Mouse (Mus musculus) neural tube, embryonic 13.5 days (tissue): ENCODE measurements around the gene Naa20. TPM values are rescaled to one million over a fixed set of nuclear protein-coding genes. Genes with fewer than 3 reads are reported as not detected.

Experiments used
- ATAC-seq: fragments of 200-750 bp; cut with Nextera tagmentation; 2 replicates; pipeline ENCODE4 v1.8.0; 2017; ENCODE audit warnings: low read depth, mild to moderate bottlenecking, moderate TSS enrichment, moderate library complexity
- H3K27ac ChIP-seq: fragments of 300-500 bp; sonication (generic); replicated peaks from 2 replicates; pipeline ENCODE4 v1.5.1; 2015; ENCODE audit warnings: moderate library complexity, mild to moderate bottlenecking, inconsistent platforms
- H3K27me3 ChIP-seq: fragments of 300-500 bp; sonication (generic); 2 replicates; pipeline ENCODE4 v1.6.1; 2015; ENCODE audit warnings: mild to moderate bottlenecking, inconsistent platforms
- H3K36me3 ChIP-seq: fragments of 300-500 bp; sonication (generic); 2 replicates; pipeline ENCODE4 v1.6.1; 2015; ENCODE audit warnings: mild to moderate bottlenecking, inconsistent platforms
- H3K4me1 ChIP-seq: fragments of 300-500 bp; sonication (generic); replicated peaks from 2 replicates; pipeline ENCODE4 v1.6.1; 2015; ENCODE audit warnings: inconsistent platforms
- H3K4me2 ChIP-seq: fragments of 300-500 bp; sonication (generic); 2 replicates; pipeline ENCODE4 v1.6.1; 2015; ENCODE audit warnings: inconsistent platforms, mild to moderate bottlenecking, moderate library complexity
- H3K4me3 ChIP-seq: fragments of 300-500 bp; sonication (generic); 2 replicates; pipeline ENCODE4 v1.5.1; 2015; ENCODE audit warnings: mild to moderate bottlenecking, inconsistent platforms
- H3K9ac ChIP-seq: fragments of 300-500 bp; sonication (generic); 2 replicates; pipeline ENCODE4 v1.6.1; 2015; ENCODE audit warnings: moderate library complexity, mild to moderate bottlenecking, inconsistent platforms
- H3K9me3 ChIP-seq: fragments of 300-500 bp; sonication (generic); 2 replicates; pipeline ENCODE4 v1.6.1; 2016; ENCODE audit warnings: inconsistent platforms
- WGBS: fragments of 180-500 bp; shearing (Covaris S2); methylation state at CpG from one replicate; pipeline ENCODE4 v1.1.7; 2015; 5-methylcytosine and 5-hydroxymethylcytosine counted together
- polyA plus RNA-seq: library from polyadenylated mRNA; unstranded; fragments of >200 nt; fragmentation: Nextera tagmentation; extraction: Ambion mirVana; gene quantifications from 2 replicates; pipeline ENCODE4 v1.2.1, GENCODE M21; 2015

Naa20 gene
- polyA plus RNA-seq, 1 experiment from 2014 or later: 127 TPM

DNA sequence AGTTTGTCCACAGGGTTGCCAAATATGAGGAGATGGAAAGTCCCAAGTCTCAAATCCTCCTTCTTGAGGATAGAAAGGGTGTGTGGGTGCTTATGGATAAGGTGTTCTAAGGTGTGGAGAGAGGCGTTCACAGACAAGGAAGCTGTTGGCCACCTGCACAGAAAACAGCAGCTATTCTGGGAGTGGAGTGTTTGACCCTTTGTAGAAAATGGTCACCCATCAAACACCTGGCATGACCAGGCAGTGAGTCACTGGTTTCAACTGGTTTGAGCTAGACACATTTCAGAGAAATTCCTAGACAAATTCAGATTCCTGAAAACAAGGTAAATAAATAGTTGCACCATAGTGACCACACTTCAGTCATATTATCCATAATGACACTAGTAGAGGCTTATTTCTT is 29.8 kb upstream of the Naa20 start:
- Histone ChIP-seq H3K9me3 (no peaks in the 10 kb centered on the region), H3K4me2 (no peak overlapping the region), H3K4me1 (no peaks in the 10 kb centered on the region), H3K36me3 (peaks cover 11% of the 10 kb centered on the region), H3K27ac (no peak overlapping the region), H3K4me3 (no peak overlapping the region), H3K27me3 (no peaks in the 10 kb centered on the region), H3K9ac (no peak overlapping the region)
- ATAC-seq: no peak
- WGBS: 96% methylated on average over 1 of the region's 1 CpGs

GRCm38 (mm10) chr2:145873953-145874352 is 27.9 kb upstream of the Naa20 start:
- WGBS: 79% methylated on average over 1 of the region's 1 CpGs
- no peak overlapping the region for H3K9ac ChIP-seq
- H3K4me1 ChIP-seq: no peaks in the 10 kb centered on the region
- no peaks in the 10 kb centered on the region for H3K9me3 ChIP-seq
- ATAC-seq: no peak
- no peak overlapping the region for H3K27ac ChIP-seq
- no peaks in the 10 kb centered on the region for H3K27me3 ChIP-seq
- no peak overlapping the region for H3K4me3 ChIP-seq
- H3K36me3 ChIP-seq: peaks cover 23% of the 10 kb centered on the region
- no peak overlapping the region for H3K4me2 ChIP-seq

GRCm38 (mm10) chr2:145874879-145875482 is 26.9 kb upstream of the Naa20 start:
- Histone ChIP-seq H3K27ac (no peak overlapping the region), H3K9ac (no peak overlapping the region), H3K36me3 (peaks cover 32% of the 10 kb centered on the region), H3K4me2 (no peak overlapping the region), H3K27me3 (no peaks in the 10 kb centered on the region), H3K9me3 (no peaks in the 10 kb centered on the region), H3K4me3 (no peak overlapping the region), H3K4me1 (no peaks in the 10 kb centered on the region)
- ATAC-seq: no peak
- 75% methylated on average over 3 of the region's 3 CpGs for WGBS

- no peak for ATAC-seq
- Histone ChIP-seq H3K27ac (no peak overlapping the region), H3K9me3 (no peaks in the 10 kb centered on the region), H3K36me3 (peaks cover 38% of the 10 kb centered on the region), H3K9ac (no peak overlapping the region), H3K4me1 (peaks cover 6% of the 10 kb centered on the region; the same call in 1 of the 2 replicates), H3K27me3 (no peaks in the 10 kb centered on the region), H3K4me2 (no peak overlapping the region), H3K4me3 (no peak overlapping the region)
- WGBS: 92% methylated on average over 3 of the region's 3 CpGs
Observed at GRCm38 (mm10) chr2:145877191-145877590, 24.7 kb upstream of the Naa20 start.

DNA sequence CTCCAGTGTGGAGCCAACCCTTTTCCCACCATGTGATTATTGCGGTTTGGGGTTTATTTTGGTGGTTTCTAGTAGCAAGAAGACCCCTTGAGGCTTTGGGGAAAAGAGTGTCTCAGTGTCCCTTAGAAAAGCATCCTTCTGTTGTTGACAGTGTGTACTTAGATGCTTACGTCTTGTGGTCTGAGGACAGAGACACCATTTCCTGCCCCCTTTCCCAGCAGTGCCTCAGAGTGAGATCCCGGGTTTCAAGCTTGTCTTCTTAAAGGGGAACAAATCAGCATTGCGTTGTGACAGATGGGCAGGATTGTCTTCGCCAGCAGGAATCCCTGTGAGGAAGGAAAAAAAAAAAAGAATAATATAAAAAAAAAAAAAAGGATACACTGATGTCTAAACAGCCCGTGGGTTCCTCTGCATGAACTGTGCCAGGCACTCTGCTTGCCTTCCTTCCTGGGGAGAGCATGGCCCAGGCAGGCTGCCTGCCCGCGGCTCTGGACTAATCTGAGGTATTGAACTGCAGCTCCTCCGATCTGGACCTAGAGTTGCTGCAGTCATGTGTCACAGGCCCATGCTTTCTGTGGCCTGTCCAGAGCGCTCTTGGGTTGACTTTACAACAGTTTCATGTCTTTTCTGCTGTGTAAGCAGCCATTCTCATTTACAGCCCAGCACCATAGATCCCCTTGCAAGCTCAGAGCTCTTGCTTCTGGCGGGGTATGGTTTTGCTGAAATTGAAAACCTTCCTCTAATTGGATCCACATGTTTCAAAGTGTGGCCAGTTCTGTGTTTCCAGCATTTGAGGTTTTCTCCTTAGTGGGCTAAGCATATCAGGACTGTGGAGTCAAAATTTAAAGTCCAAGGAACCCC is 20.8 kb upstream of the Naa20 start:
- 68% methylated on average over 11 of the region's 11 CpGs for WGBS
- Histone ChIP-seq H3K36me3 (peaks cover 45% of the 10 kb centered on the region), H3K4me2 (no peak overlapping the region), H3K4me1 (peaks cover 16% of the 10 kb centered on the region; the same call in 1 of the 2 replicates), H3K27ac (peak overlapping the region; percentile 38), H3K9me3 (no peaks in the 10 kb centered on the region), H3K9ac (no peak overlapping the region), H3K27me3 (no peaks in the 10 kb centered on the region), H3K4me3 (no peak overlapping the region)
- no peak for ATAC-seq

DNA sequence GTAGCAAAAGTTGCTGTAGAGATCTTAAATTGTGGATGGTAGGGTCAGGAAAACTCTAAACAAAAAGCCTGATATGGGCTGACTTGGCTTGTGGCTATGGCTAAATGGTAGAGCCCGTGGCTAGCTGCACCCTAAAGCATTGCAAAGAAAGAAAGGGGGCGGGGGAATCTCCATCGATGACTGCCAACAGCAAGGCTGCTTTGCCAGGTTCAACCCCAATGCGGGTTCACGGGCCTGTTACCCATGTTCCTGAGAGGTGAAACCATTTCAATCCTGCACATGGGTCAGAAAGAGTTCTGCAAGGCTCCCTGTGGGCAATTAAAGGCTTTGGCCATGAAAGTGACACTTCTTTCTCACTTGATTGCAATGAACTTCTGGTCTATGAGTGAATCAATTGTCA is 20.0 kb upstream of the Naa20 start:
- Histone ChIP-seq H3K9me3 (no peaks in the 10 kb centered on the region), H3K9ac (no peak overlapping the region), H3K27me3 (no peaks in the 10 kb centered on the region), H3K36me3 (peaks cover 38% of the 10 kb centered on the region), H3K4me3 (no peak overlapping the region), H3K27ac (0 out of 2 replicates have a peak overlapping the region, but pooled peaks have one; percentile 38), H3K4me1 (peaks cover 16% of the 10 kb centered on the region; the same call in 1 of the 2 replicates), H3K4me2 (no peak overlapping the region)
- WGBS: 88% methylated on average over 5 of the region's 5 CpGs
- ATAC-seq: no peak

- Histone ChIP-seq H3K27ac (no peak overlapping the region), H3K4me1 (peaks cover 16% of the 10 kb centered on the region; the same call in 1 of the 2 replicates), H3K4me2 (no peak overlapping the region), H3K36me3 (peaks cover 33% of the 10 kb centered on the region), H3K27me3 (no peaks in the 10 kb centered on the region), H3K4me3 (no peak overlapping the region), H3K9me3 (no peaks in the 10 kb centered on the region), H3K9ac (no peak overlapping the region)
- WGBS: 37% methylated on average over 2 of the region's 2 CpGs
- no peak for ATAC-seq
Observed at GRCm38 (mm10) chr2:145882398-145882797, 19.5 kb upstream of the Naa20 start.

DNA sequence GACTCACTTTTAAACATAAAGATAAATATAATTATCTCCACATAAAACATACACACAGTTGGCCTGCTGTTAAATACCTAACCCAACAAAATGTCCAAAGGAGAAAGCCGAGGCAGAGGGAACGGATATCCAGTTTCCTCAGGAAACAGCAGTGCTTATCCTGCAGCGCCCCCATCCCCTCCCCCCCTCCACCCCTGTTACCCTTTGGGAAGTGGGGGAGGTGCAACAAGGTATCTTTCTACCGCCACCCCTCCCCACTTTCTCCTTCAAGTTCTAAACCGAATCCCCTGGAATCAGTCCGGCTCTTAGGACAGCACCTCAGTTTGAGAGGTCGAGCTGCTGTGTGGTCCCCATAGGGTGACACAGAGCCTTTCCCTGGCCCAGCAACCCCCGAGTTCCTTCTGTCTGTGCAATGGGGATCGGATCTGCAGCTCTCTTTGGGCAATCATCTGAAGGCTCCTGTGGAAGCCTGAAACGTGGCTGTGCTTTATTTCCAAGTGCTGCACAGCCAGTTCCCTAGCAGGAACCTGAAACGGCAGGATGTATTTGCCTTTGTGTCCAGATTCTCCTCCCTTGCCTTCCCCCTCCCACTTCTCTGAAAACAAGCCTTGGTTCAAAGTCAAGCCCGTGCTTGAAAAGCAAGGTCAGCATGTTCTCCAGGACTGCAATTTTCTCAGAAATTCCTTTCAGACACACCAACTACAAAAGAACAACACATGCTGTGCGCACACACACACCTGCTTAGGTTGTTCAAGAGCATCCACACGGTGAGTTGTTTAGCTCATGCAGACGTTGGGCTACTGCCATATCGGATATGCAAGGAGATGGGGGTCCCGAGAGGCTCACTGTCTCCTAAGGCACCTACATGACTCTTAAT is 17.6 kb upstream of the Naa20 start:
- Histone ChIP-seq H3K4me3 (no peak overlapping the region), H3K27ac (peak overlapping the region; percentile 42), H3K9me3 (no peaks in the 10 kb centered on the region), H3K36me3 (peaks cover 19% of the 10 kb centered on the region), H3K4me1 (peaks cover 21% of the 10 kb centered on the region; the same call in 1 of the 2 replicates), H3K4me2 (no peak overlapping the region), H3K9ac (no peak overlapping the region), H3K27me3 (no peaks in the 10 kb centered on the region)
- ATAC-seq: no peak
- WGBS: 50% methylated on average over 17 of the region's 17 CpGs

DNA sequence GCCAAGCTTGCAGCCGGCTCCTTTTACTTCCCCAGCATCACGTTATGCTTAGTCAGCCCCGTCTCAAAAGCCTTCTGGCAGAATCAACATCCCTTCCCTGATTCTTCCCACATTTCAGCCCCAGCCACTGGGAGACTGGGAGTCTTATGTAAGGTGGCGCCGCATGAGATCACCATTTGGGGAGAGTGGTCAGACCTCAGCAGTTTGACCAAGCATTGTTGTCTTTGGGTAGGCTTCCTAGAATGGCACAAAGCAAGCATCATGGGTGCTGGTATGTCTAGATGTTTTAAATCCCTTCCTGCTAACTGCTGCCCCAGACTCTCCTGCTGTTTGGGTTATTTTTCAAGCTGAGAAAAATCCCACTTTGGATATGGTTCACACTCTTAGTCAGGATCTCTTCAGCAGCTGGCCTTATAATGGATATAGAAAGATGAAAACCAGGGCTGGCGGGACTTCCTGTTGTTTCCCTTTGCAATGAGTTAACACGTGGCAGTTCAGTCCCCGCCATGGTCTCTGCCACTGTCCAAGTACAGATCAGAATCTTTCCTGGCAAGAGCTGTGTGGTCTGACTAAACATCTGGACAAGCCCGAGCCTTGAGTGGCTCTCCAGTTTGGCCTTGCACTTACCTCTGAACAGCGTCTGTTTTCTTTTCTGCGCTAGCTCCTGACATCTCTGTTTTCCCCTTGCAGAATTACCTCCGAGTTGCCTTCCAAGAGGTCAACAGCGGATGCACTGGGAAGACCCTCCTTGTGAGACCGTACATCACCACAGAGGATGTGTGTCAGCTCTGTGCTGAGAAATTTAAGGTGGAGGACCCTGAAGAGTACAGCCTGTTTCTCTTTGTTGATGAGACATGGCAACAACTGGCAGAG is 16.8 kb upstream of the Naa20 start:
- H3K9ac ChIP-seq: no peak overlapping the region
- no peak for ATAC-seq
- 81% methylated on average over 14 of the region's 14 CpGs for WGBS
- no peak overlapping the region for H3K4me2 ChIP-seq
- peaks cover 22% of the 10 kb centered on the region; the same call in 1 of the 2 replicates for H3K4me1 ChIP-seq
- H3K36me3 ChIP-seq: peaks cover 11% of the 10 kb centered on the region
- no peaks in the 10 kb centered on the region for H3K9me3 ChIP-seq
- H3K4me3 ChIP-seq: no peak overlapping the region
- no peaks in the 10 kb centered on the region for H3K27me3 ChIP-seq
- H3K27ac ChIP-seq: peak overlapping the region; percentile 42; the same call in 1 of the 2 replicates

GRCm38 (mm10) chr2:145887937-145888765 is 13.7 kb upstream of the Naa20 start:
- Histone ChIP-seq H3K4me1 (peaks cover 17% of the 10 kb centered on the region; the same call in 1 of the 2 replicates), H3K9me3 (no peaks in the 10 kb centered on the region), H3K4me2 (no peak overlapping the region), H3K4me3 (no peak overlapping the region), H3K36me3 (peaks cover 6% of the 10 kb centered on the region), H3K9ac (no peak overlapping the region), H3K27ac (peak overlapping the region; percentile 46; the same call in 1 of the 2 replicates), H3K27me3 (no peaks in the 10 kb centered on the region)
- ATAC-seq: no peak
- 70% methylated on average over 14 of the region's 14 CpGs for WGBS
